ENCODE assay signal across 8 mouse cellular contexts in genomic region chr6:115994877-115995520, GRCm38 (mm10). TPM values are rescaled to one million over a fixed set of nuclear protein-coding genes. Genes with fewer than 3 reads are reported as not detected.
DNase-seq lines count a peak whose midpoint lies in the region; ATAC-seq lines count a peak whose summit lies in the region.

TSS of gene Plxnd1 (minus strand) at chr6:115995005.

- ATAC-seq in intestine, embryonic 14.5 days (replicated peaks; ENCODE audit: low FRiP score, low TSS enrichment, low read depth) = peak; percentile 82
- ATAC-seq in megakaryocyte-erythroid progenitor cell, adult 5-6 weeks (replicated peaks; ENCODE audit: low FRiP score, low TSS enrichment, poor library complexity, severe bottlenecking) = peak; percentile 73

- no peaks in the 10 kb centered on the region for H3K36me3 ChIP-seq in intestine, embryonic 14.5 days (ENCODE audit: control insufficient read depth, insufficient read depth, low read length)

- intact Hi-C loops in gastrocnemius, postnatal 36 days (cut with DNase I) = loop anchor here (5.0 kb wide), 1 partner anchor 38 kb away; no protein-coding TSS in a partner anchor
- intact Hi-C loops in left cerebral cortex, postnatal 14 days (cut with DNase I) = loop anchor here (5.0 kb wide), 2 partner anchors 93 to 143 kb away; partner anchors contain the start of genes Ift122 and Mbd4

- H3K27me3 ChIP-seq in intestine, embryonic 14.5 days (replicated peaks; ENCODE audit: control insufficient read depth, insufficient read depth, low read length) = peaks cover 20% of the 10 kb centered on the region

- H3K9ac ChIP-seq in intestine, embryonic 14.5 days (ENCODE audit: low read length) = peak within 1 kb of the TSS; percentile 60

- DNase-seq in adrenal gland, adult 2 months = peak; percentile 99
- peak; percentile 69 for DNase-seq in embryo, embryonic 11.5 days (ENCODE audit: low read depth, low spot score)
- DNase-seq in gastrocnemius, postnatal 36 days = peak; percentile 93 to 97
- peak; percentile 97 for DNase-seq in intestine, embryonic 14.5 days (ENCODE audit: low spot score)
- DNase-seq in left cerebral cortex, postnatal 14 days (ENCODE audit: low spot score in 2 of 2) = peak; percentile 62 to 81
- peak; percentile 78 for DNase-seq in right cerebral cortex, postnatal 14 days
- DNase-seq in urinary bladder, postnatal 25 days (ENCODE audit: low spot score) = peak; percentile 95

- peaks cover 42% of the 10 kb centered on the region for H3K4me1 ChIP-seq in intestine, embryonic 14.5 days (replicated peaks; ENCODE audit: control insufficient read depth, insufficient read depth, low read length)

- peak within 1 kb of the TSS; percentile 79 for H3K27ac ChIP-seq in intestine, embryonic 14.5 days (ENCODE audit: low read depth)

- WGBS in intestine, embryonic 14.5 days = under 1% methylated on average over 27 of the region's 51 CpGs

- no peaks in the 10 kb centered on the region for H3K9me3 ChIP-seq in intestine, embryonic 14.5 days (ENCODE audit: control insufficient read depth, low read length)

- peak within 1 kb of the TSS; percentile 62 for H3K4me3 ChIP-seq in intestine, embryonic 14.5 days (ENCODE audit: low read depth, low read length)

- peak within 1 kb of the TSS; percentile 93 for H3K4me2 ChIP-seq in intestine, embryonic 14.5 days (ENCODE audit: low read length)

RNA-seq across cellular contexts. Expression of gene Plxnd1, which starts in this region (rescaled TPM):
- 100 to 1,000 TPM; 168 to 181 TPM for total RNA-seq in adrenal gland, adult 2 months (2021)
- 279 and 288 TPM in 2 replicates for polyA plus RNA-seq in adrenal gland, adult 2 months (2012; rRNA removed)
- 10 to 100 TPM; 19.0 to 21.8 TPM for total RNA-seq in gastrocnemius, postnatal 36 days (2021)
- 39.7 and 46.5 TPM in 2 replicates for polyA plus RNA-seq in intestine, embryonic 14.5 days (2014; fragmentation: Nextera tagmentation; extraction: Ambion mirVana)
- total RNA-seq in left cerebral cortex, postnatal 14 days (2021) = 100 to 1,000 TPM; 156 to 174 TPM
- 0.72 and 1.6 TPM in 2 replicates for total RNA-seq in megakaryocyte-erythroid progenitor cell, adult 5-6 weeks (2014; fragmentation: Nextera tagmentation)
- total RNA-seq in megakaryocyte-erythroid progenitor cell, adult 5-6 weeks (2017) = 0.11 and 1.4 TPM in 2 replicates

Comparison
In these comparisons a context has a peak if more than half of its experiments do, and no peak if none do; other contexts are left out.
1. Peak in every context shown above with its lines: DNase-seq, ATAC-seq, H3K4me3 ChIP-seq and H3K27ac ChIP-seq.
2. RNA of gene Plxnd1 (total RNA-seq): 168 to 181 TPM in adrenal gland, adult 2 months, 156 to 174 TPM in left cerebral cortex, postnatal 14 days and 19.0 to 21.8 TPM in gastrocnemius, postnatal 36 days; 0.11 to 1.6 TPM in megakaryocyte-erythroid progenitor cell, adult 5-6 weeks; every median in the first group is over 4 times any median in the second.
3. RNA of gene Plxnd1 (total RNA-seq): 168 to 181 TPM in adrenal gland, adult 2 months and 156 to 174 TPM in left cerebral cortex, postnatal 14 days; 19.0 to 21.8 TPM in gastrocnemius, postnatal 36 days; every median in the first group is over 4 times any median in the second.